Mouse (Mus musculus) brown adipose tissue, adult 24 weeks (tissue): ENCODE data around the gene Ctnnbl1. TPM values are rescaled to one million over a fixed set of nuclear protein-coding genes. Genes with fewer than 3 reads are reported as not detected.

ENCODE experiments used
- H3K27ac ChIP-seq: fragments of 200-500 bp; replicated peaks from 2 replicates; pipeline ENCODE4 v1.5.1; 2012; ENCODE audit warnings: low read depth, mild to moderate bottlenecking, low read length
- H3K4me1 ChIP-seq: fragments of 200-500 bp; 2 replicates; pipeline ENCODE4 v1.6.1; 2012; ENCODE audit warnings: low read length, mixed read lengths; ENCODE audit not compliant: control insufficient read depth, insufficient read depth, insufficient read length
- H3K4me3 ChIP-seq: fragments of 200-500 bp; 2 replicates; pipeline ENCODE4 v1.5.1; 2012; ENCODE audit warnings: low read depth, mild to moderate bottlenecking, low read length, moderate library complexity; ENCODE audit not compliant: insufficient read depth
- polyA plus RNA-seq: library from polyadenylated mRNA; stranded (reverse); fragments of >200 nt; gene quantifications from 2 replicates; pipeline ENCODE4 v1.2.4, GENCODE M21; 2012; ENCODE audit not compliant: missing spikeins, insufficient read depth, insufficient read length

Gene Ctnnbl1
- polyA plus RNA-seq, 1 experiment, result 14.8 TPM

DNA sequence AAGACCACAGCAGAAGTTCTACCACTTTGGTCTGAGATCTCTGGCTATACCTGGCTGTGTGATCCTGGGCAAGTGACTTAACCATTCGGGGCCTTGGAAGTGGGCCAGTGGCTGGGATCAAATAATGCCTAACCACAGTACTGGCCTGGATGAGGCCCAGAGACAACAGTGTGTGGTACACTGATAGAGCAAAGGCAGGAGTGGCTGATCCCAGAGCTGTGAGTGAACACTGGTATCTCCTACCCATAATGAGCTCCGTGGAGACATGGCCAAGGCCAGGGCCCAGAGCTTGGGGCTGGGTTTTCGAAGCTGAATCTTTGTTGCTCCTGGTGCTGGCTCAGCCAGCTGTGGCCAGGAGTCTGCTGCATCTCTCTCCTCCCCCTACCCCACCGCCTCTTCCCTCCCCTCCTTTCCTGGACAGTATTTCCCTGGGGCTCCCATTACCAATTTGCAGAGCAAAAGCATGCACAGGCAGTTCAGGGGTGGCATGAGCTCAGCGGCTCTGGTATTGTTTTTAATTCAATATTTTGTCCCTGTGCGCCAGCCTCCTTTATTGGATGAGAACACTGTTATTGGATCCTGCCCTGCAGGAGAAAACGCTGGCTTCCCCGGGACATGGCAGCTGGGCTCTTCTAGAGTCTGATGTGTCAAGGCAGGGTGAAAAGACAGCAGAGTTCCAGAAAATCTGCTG, 13.2 kb upstream of the Ctnnbl1 start:
- no peak overlapping the region for H3K4me3 ChIP-seq
- no peak overlapping the region for H3K27ac ChIP-seq
- no peaks in the 10 kb centered on the region for H3K4me1 ChIP-seq

DNA sequence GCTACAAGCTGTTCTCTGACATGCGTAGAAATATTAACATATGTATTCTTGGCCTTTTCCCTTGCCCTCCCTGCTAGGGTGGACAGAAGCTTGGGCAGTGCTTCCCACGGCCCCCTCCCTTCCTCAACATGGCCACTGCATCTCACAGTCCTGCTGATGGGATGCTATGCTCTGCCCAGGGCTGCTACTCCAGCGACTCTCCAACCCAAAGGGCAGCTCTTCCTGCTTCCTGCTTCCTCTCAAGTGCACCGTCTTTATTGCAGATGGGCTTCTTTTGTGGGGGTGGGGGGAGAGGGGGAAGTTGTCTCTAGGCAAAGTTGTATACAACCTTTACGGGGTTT, 12.7 kb upstream of the Ctnnbl1 start:
- Histone ChIP-seq H3K4me1 (no peaks in the 10 kb centered on the region), H3K27ac (no peak overlapping the region), H3K4me3 (no peak overlapping the region)

DNA sequence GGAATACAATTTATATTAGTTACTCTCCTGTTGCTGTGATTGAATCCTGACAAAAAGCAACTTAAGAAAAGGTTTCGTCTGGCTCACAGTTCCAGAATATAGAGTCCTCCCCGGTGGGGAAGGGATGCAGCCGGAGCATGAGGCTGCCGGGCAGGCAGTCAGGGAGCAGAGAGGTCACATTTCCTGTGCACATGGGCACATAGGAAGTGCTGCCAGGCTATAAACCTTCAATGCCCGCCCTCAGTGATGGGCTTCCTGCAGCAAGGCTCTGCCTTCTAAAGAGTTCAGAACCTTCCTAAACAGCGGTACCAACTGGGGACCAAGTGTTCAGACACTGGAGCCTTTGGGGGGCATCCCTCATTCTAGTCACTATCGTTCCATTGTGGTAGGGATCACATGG, 7.4 kb downstream of the Ctnnbl1 start:
- Histone ChIP-seq H3K27ac (no peak overlapping the region), H3K4me1 (peaks cover 4% of the 10 kb centered on the region; the same call in 1 of the 2 replicates), H3K4me3 (no peak overlapping the region)

DNA sequence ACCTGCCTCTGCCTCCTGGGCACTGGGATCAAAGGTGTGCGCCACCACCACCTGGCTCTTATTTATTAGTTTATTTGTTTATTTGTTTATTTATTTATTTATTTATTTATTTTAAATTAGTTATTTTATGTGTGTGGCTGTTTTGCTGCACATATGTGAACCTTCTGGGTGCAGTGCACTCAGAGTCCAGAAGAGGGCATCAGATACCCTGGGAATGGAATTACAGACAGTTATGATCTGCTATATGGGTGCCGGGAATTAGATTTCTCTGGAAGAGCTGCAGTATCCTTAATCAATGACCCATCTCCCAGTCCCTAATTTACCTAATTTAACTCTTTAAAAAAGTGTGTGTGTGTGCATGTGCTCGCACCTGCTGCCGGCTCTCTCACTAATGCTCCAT, 8.5 kb downstream of the Ctnnbl1 start:
- peaks cover 8% of the 10 kb centered on the region for H3K4me1 ChIP-seq

DNA sequence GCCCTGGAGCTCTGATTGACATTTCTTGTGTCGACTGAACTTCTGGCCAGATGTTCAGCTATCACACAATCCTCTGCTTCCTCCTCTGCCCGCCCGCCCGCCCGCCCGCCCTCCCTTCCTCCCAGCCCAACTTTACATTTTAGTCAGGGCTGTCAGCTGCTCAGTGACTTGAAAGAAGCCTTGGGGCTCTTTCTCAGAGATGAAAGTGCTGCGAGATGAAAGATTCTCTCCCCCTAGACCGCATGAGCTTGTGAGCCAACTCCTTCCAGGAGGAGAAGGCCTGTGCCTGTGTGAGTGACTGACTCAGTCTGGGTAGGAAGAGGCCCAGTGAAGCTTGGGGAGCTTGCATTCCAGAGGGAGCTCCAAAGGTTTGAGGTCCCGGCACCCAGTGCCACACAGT, 9.4 kb downstream of the Ctnnbl1 start:
- H3K4me3 ChIP-seq, result no peak overlapping the region
- H3K4me1 ChIP-seq, result peaks cover 14% of the 10 kb centered on the region
- no peak overlapping the region for H3K27ac ChIP-seq

More for the DNA sequence above, 8.5 kb downstream of the Ctnnbl1 start:
- Histone ChIP-seq H3K27ac (no peak overlapping the region), H3K4me3 (no peak overlapping the region)

DNA sequence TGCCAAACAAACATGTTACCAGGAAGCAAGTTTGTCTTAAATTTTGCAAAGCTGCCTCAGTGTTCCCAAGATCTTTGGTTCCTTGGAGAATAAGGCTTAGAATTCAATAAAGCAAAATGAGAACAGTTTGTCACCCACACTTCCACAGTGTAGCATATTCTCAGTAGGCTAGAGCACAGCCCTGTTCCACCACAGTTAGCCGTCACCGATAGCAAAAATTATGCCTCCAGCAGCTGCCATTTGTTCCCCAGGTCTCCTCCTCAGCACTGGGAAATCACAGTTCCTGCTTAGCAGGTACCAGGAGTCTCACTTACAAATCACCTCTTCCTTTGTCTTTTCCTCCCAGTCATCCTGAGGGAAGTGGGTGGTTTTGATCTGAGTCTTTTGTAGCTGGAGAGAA, 10.8 kb downstream of the Ctnnbl1 start:
- Histone ChIP-seq H3K27ac (no peak overlapping the region), H3K4me3 (no peak overlapping the region), H3K4me1 (peaks cover 17% of the 10 kb centered on the region)

DNA sequence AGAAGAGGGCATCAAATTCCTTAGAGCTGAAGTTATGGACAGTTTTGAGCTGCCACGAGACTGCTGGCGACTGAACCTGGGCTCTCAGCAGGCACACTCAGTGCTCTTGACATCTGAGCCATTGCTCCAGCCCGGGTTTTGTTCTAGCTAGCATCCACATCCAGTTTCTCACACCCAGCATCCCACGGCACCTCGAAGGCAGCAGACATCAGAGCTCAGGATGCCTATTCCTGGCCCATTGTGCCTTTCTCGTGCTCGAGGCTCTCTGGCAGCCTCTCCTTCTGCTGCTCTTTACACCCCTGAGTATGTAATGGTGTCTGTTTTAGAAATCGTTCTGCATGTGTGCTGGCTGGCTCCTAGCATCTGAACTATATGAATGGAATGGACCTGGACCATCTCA, 13.3 kb downstream of the Ctnnbl1 start:
- peaks cover 17% of the 10 kb centered on the region for H3K4me1 ChIP-seq
- no peak overlapping the region for H3K4me3 ChIP-seq

DNA sequence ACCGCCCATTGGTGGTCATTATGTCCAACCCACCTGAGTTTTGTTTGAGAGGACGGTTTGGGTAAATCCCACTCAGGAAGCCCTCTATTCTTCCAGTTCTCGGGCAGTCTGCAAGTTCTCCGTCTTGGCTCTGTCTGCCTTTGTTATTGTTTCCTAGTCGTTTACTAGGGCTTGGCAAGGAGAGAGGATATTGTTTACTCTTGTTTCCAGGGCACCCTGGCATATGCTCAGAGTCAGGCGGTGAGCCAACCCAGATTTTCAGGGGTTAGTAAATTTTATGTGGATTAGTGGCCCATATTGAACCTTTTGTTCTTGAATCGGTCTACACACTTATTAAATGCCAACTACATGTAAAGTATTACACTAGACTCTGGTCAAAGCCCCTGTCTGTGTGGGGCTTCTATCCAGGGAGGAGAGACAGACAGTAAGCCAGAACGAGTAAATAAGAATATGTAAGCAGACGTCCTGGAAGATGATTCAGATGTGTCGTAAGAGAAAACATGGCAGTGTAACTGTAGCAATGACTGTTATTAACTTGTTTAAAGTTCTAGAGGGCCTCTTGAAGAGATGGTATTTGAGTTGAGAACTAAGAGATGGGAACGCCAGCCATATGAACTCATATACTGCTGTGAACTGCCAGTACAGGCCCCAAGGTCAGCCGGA, 13.9 kb downstream of the Ctnnbl1 start:
- Histone ChIP-seq H3K27ac (no peak overlapping the region), H3K4me3 (no peak overlapping the region), H3K4me1 (peaks cover 17% of the 10 kb centered on the region)

More for the DNA sequence above, 13.3 kb downstream of the Ctnnbl1 start:
- H3K27ac ChIP-seq, result no peak overlapping the region

DNA sequence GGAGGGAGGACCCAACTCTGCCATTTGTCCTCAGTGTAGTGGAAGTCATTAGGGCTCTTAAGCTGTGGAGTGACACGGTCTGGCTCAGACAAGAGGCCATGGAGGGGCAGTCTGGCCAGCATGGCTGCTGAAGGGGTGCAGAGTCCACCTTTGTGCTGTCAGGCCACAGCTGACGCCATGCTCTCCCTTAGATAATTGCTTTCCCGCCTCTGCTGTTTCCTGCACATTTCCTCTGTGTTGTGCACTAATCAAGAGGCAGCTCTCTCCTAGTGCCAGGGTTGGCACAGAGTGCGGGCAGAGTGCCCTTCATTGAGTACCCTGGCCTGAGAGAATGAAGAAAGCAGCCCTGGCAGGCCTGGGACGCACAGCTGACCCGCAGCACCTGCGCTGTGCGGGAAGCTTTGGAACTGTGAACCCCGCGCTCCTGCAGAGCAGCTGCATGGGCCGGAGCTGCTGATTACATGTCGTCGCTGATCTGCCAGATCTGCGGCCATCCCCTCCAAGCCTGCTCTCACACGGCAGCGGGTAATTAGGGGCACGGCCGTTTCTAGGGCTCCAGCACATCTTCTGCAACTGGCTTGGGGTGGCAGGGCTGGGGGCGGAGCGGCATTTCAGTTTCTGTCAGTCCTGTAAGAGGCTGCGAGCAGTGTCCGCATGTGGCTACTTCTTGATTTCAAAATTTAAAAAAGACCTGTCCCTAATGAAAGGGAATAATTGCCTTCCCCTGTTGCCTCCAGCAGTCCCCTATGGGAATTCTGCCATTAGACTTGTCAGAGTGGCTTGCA, 14.6 kb downstream of the Ctnnbl1 start:
- H3K4me1 ChIP-seq, result peaks cover 17% of the 10 kb centered on the region
- H3K4me3 ChIP-seq, result no peak overlapping the region
- H3K27ac ChIP-seq, result no peak overlapping the region

DNA sequence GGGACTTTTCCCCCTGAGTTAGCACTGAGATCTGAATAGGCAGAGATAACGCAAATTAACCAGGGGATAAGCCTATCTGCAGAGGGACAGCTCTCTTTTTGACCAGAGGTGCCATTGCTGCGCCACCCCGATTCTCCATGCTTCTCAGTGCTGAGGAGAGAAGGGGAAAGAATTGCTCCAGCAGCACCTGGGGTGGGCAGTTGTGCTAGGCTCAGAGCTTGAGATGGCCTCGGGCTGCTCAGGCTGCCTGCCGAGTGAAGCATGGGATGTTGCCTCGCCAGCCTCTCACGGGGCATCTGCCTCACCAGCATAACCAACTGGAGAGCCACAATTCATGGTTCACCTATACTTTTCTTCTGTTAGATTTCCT, 15.2 kb downstream of the Ctnnbl1 start:
- no peak overlapping the region for H3K27ac ChIP-seq
- no peak overlapping the region for H3K4me3 ChIP-seq
- peaks cover 17% of the 10 kb centered on the region for H3K4me1 ChIP-seq

DNA sequence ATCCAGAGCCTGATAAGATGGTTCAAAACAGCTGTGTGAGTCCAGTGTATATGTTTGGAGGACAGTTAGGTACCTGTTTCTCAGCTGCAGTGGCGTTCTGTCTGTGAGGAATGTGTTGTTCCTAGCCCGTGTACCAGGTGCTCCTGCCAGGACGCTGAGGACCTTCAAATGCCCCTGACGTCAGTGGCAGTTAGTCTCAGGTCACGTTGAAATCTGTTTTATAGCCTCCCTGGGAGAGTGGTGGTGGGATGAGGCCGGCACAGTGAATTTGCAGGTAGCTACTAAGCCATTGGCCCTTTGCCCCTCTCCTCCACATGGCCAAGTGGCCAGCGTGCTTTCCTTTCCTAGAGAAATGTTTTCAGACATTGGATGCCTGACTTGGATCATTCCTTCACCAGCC, 18.6 kb downstream of the Ctnnbl1 start:
- H3K27ac ChIP-seq, result no peak overlapping the region
- no peak overlapping the region for H3K4me3 ChIP-seq
- peaks cover 16% of the 10 kb centered on the region for H3K4me1 ChIP-seq

DNA sequence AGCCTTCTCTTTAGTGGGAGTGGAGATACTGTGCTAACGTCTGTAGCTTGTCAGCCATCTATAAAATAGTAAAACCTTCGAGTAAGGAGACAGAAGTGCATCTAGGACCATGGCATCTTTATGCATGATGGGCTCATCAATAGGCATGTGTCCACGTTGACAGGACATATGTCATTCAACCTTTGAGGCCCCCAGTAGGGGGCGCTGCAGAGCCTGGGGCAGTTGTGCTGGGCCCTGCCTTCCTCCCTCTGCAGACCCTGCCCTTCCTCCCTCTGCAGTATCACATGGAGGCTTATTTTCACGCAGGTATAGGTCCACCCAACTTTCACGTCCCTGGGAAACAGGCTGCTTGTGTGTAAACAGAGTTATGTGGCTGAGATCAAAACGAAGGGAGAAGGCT, 19.0 kb downstream of the Ctnnbl1 start:
- Histone ChIP-seq H3K27ac (no peak overlapping the region), H3K4me3 (no peak overlapping the region), H3K4me1 (peaks cover 13% of the 10 kb centered on the region)

DNA sequence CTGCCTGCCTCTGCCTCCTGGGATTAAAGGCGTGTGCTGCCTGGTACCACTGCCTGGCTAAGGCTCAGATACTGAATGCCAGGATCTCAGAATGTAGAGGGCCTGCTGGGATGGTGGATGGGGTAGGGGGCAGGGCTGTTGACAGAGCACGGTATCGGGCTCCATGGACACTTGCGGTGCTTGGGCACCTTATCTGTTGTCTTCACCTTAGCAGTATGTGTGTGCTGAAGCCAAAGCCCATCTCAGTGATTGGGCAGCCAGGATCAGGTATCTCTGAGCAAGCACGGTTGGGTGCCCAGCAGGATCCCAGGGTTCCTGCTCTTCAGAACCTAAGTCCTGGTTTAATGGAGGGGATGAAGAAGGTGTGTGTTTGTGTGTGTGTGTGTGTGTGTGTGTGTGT, 21.2 kb downstream of the Ctnnbl1 start:
- H3K4me3 ChIP-seq, result no peak overlapping the region
- peaks cover 10% of the 10 kb centered on the region; the same call in 1 of the 2 replicates for H3K4me1 ChIP-seq
- no peak overlapping the region for H3K27ac ChIP-seq

DNA sequence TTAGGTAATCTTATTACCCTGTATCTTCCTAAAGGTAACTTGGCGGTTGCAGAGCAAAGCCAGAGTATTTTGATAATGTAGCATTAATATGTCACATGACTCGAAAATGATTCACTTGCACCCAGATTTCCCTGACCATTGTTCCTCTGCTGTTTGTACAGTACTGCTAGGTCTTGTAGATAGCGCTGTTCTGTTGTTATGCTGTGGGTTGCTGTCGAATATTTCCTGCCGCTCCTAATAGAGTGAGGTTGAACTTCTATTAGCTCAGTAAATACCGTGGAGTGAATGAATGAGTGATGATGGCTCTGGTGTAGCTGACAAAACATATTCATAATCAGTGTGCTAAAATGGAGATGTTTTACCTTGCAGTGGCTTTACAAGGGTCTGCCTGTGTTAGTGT, 22.5 kb downstream of the Ctnnbl1 start:
- no peak overlapping the region for H3K27ac ChIP-seq
- no peak overlapping the region for H3K4me3 ChIP-seq
- H3K4me1 ChIP-seq, result peaks cover 15% of the 10 kb centered on the region

DNA sequence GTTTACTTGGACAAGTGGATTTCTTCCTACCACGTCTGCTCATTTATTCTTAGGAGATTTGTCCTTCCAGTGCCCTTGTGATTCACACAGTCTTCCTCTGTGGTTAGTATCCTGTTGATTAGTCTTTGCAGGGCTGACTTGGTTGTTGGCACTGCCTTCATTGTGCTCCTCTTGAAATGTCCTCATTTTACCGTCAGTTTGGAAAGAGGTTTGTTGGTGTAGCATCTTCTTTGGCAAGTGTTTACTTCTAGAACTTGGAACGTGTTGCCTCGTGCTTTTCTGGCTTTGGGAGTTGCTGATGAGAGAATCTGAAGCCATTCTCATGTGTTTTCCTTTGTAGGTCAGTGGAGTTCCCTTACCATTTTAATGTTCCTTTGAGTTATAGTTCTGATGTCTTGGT, 25.7 kb downstream of the Ctnnbl1 start:
- Histone ChIP-seq H3K4me3 (no peak overlapping the region), H3K27ac (peak overlapping the region; percentile 41; the same call in 1 of the 2 replicates), H3K4me1 (peaks cover 20% of the 10 kb centered on the region)
